Mouse (Mus musculus) neural tube, embryonic 10.5 days (tissue): ENCODE data around the gene Dxo.
A peak's percentile ranks its signal among the peaks of the same experiment; 100 is the strongest.
"Not testable (repeated sequence)": the region's sequence is repeated elsewhere in the genome, so short reads cannot be mapped to it uniquely, and the experiment has no call there.

Source experiments
- DNase-seq: peaks from one replicate; pipeline ENCODE4 v3.0.0-alpha.2; 2017; ENCODE audit warnings: low spot score; ENCODE audit errors: extremely low spot score

The Dxo gene

DNA sequence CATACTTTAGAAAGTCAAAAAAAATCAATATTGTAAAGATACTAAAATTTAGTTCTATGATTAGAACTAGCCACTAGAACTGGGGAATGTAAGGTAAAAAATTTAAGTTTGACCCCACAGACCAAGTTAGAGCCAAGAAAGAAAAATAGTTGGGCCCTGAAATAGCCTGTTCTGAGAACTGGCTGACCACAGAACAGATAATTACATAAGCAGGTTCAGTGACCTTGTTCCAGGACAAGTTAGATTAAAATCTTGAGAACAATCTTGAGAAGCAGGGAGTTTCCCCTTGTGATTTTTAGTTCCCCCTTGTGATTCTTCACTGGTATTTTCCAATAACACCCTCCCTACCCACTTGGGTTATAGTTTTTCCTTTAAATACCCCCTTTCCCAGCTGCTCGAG lies 6.0 kb upstream of the Dxo start:
- DNase-seq: not testable (repeated sequence)

DNA sequence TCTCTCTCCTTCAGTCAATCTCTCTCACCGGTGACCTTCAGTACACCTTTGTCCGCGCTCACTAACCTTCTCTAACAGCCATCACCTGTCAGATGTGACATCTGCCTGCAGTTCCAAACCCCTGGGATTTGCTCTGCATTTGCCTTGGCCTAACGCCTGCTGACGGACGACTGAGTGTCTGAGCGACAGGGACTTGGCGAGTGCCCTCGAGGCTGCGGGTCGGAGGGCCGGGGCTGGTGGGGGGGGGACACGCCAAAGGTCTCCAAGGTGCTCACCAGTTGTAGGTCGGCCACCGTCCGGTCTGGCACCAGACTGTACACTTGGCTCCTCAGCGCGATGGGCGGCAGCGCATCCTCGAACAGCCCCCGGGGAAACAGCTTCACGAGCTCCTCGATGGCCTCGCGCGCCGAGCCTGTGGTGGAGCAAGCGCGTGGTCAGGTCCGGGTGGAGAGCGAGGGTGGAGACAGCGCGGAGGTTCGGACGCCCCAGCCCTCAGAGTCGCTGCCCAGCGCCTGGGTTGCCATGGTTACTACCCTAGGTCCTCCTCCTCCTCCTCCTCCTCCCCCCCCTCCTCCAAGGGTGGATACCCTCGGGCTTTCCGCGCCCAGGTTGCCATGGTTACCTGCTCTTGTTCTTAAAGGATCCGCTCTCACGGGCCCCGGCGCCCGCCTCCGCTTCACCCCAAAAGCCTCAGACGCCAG lies 514 bp upstream of the Dxo start:
- DNase-seq: no peak

DNA sequence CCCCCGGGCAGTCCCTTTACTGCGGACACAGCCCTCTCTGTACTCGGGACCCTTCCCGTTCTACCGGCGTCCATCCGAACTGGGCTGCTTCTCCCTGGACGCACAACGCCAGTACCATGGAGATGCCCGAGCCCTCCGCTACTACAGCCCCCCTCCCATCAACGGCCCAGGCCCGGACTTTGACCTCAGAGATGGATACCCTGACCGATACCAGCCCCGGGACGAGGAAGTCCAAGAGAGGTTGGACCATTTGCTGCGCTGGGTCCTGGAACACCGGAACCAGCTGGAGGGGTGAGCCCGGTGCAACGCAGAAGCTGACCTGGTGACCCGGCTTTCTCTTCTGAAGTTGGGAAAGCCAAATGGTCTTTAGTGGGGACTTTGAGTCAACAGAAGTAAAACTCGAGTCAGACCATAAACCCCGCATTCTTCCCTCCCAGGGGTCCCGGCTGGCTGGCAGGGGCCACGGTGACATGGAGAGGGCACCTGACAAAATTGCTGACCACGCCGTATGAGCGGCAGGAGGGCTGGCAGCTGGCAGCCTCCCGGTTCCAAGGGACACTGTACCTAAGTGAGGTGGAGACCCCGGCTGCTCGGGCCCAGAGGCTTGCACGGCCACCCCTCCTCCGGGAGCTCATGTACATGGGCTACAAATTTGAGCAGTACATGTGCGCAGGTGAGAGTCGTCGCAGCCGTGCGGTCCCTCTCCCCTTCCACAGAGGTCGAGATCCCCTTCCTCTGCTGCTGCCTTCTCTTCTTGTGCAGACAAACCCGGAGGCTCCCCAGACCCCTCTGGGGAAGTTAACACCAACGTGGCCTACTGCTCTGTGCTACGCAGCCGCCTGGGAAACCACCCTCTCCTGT lies 875 bp downstream of the Dxo start:
- DNase-seq: peak; percentile 26

DNA sequence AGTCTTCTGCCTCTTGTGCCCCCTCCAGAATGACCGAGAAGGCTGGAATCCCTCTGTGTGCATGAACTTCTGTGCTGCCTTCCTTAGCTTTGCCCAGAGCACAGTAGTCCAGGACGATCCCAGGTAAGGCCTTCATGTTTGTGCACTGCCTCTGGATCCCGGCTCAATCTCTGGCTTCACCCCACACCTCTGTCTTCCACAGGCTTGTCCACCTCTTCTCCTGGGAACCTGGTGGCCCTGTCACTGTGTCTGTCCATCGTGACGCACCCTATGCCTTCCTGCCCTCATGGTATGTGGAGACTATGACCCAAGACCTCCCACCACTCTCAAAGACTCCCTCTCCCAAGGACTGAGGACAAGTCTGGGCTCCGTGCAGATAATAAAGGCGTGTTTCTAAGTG lies 2.0 kb downstream of the Dxo start:
- DNase-seq: no peak

DNA sequence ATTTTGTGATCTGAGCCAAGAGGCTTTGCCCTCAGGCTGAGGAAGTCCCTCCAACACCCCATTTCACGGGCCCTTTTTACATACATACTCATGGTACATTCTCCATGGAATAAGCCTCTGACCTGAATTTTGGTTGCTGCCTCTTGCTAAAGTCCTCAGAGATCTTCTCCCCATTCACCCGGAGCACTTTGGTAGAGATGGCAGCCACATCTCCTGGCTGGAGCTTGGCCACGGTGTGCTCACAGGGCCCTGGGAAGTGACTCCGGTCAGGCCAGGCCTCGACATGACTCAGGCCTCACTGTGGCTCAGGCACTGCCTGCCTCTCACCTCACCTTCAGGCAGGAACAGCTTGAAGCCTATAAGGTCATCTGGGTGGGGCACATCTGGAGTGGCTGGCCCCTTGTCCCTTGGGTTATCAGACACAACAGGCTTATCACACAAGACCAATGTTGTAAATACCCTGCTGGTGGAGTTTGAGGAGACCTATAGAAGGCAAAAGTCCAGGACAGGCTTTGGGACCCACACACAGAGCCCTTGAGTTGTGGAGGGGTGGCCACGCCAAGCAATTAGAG lies 4.0 kb downstream of the Dxo start:
- DNase-seq: no peak

DNA sequence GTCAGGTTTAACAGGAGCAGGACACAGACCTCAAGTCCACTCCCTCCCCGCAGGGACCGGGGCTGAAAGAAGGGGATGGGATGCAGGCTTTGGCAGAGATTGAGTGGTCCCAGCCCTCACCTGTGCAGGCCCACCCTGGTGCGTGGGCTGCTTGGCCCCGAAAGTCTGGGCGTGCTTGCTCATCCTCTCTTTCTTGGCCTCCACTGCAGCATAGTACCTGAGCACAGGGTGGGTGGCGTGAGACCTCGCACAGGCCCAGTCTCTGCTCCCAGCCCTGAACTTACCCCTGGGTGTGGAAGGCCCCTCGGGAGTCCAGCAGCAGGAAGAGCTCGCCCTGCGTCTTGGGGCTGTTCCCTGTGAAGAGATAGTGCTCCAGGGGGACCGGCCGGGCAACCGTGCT lies 8.1 kb downstream of the Dxo start:
- DNase-seq: no peak

DNA sequence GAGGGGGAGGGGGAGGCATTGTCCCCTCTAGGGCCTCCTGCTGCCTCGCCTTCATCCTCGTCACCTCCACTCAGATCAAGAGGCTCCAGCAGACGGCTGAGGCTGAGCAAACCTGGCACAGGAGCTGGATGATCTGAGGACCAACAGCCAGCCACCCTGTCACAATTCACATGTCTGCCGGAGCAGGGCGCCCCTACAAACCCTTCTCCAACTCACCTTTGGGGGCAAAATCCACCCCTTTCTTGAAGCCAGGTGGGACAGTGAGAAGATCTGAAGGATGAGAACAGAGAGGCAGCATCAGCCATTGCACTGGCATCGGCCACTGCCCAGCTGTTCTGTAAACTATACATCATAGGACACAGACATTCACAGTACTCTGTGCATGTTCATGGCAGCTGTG lies 10.4 kb downstream of the Dxo start:
- no peak for DNase-seq

DNA sequence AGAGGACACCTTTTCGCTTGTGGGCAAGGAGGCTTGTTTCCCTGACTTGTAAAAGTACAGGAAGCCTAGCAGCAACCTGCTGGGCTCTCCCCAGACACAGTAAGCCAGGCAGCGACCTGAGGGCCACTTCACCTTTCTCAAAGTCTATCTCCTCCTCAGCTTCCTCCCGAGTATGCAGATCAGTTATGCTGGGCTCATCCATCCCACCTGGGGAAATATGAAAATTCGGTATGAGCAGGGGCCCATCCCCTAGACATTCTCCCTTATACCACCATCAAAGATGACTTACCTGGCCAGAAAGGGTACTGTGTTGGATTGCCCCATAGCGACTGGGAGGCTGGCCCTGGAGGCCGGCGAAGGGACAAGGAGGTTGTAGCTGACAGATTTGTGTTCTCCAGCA lies 10.8 kb downstream of the Dxo start:
- DNase-seq: no peak

DNA sequence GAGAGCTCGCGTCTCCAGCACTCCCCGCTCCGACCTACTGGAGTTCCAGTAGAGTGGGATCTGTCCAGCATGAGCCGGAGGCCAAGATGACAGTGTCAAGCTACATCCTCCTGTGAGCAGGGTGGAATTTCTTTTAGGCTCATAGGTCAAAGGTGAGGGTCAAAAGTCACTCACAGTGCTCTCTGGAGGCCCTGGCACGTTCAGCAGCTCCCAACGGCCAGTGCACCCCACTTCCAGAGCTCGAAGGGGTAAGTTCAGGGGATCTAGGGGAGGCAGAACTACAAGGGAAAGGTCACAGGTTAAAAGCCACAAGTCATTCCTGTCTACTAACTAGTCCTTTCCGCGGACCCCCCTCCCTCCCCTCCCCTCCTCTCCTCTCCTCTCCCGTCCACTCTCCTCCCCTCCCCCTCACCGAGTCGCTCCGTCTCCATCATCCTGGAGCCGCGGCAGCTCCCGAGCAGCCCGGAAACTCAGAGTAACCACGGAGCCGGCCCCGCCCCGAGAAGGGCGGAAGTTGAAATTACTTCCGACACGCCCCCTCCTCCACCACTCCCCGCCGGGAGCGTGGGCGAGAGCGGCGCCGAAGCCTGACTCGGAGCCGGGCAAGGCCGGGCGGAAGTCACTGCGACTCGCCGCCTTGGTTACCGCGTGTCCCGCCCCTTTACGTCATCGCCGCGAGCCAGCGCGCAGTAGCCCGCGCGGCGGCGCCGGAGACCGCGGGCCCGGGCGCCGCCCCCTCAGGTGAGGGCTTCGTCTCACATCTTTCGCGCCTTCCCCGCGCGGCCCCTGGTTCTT lies 13.1 kb downstream of the Dxo start, which contains the start of the genes Skiv2l and Nelfe:
Gene Skiv2l (minus strand): TSS at position 489 of the 795 bp plus-strand sequence.
Gene Nelfe (plus strand): TSS at position 670 of the 795 bp plus-strand sequence.
- peak; percentile 98 for DNase-seq

DNA sequence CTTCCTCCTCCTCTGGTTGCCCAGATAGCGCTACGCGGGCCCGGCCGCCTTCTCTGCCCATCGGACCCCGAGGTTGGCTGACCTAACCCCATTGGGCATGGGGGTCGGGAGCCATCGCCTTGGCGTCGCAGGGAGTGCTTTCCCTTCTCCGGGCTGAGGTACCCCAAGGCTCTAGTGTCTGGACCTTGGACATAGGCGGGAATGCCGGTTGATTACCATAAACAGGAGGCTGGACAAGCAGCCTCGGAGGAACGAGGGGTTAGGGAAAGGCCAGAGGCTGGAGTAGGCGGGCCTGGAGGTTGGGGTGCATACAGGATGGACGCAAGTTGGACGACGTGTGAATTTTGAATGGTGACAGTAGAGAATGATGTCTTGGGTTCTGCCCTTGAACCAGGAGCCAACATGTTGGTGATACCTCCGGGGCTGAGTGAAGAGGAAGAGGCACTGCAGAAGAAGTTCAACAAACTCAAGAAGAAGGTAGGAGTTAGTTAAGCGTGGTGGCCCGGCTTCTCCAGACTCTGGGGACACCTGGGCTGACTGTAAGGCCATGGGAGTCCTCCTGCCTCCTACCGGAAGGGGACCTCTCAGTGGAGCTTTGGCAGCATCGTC lies 13.8 kb downstream of the Dxo start:
- no peak for DNase-seq

DNA sequence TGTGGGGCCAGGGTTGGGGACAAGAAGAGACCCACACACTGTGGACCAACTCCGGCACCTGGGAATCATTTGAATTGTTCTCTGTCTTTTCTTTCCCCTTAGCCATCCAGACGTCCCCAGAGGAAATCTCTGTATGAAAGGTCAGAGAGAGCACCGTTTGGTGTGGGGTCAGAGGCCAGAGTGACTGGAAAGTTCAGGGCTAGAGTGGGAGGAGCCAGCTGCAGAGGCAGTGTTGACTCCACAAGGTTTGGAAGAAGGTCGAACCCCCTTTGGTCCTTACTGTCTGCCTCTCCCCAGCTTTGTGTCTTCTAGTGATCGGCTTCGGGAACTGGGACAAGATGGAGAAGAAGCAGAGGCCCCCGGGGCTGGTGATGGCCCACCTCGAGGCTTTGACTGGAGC lies 16.7 kb downstream of the Dxo start:
- no peak for DNase-seq

DNA sequence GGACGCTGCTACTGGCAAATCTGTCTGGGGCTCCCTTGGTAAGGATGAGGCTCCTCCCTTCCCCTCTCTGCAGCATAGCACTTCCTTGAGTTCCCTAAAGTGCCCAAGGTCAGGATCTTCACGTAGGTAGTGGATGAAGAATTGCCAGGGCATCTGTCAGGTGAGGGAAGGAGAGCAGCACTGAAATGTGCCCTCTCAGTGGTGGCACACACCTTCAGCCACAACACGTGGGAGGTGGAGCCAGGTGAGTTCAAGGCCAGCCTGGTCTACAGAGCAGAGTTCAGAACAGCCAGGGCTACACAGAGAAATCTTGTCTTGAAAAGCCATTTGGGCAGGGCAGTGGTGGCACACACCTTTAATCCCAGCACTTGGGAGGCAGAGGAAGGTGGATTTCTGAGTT lies 17.9 kb downstream of the Dxo start:
- no peak for DNase-seq

DNA sequence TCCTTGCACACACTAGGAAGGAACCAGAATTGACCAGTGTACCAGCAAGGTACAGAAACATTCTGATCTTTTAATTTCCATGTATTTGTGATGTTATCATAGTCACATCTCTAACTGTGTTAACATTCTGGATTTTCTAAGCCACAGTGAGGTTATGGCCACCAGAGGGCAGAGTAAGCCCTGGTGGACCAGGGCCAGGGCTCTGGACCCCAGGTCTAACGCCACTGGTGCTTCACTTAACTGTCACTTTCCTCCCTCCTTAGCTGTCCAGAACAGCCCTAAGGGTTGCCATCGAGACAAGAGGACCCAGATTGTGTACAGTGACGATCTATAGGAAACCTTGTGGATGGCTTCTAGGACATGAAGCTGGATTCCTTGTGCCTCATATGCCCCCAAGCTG lies 19.0 kb downstream of the Dxo start:
- peak; percentile 47 for DNase-seq

DNA sequence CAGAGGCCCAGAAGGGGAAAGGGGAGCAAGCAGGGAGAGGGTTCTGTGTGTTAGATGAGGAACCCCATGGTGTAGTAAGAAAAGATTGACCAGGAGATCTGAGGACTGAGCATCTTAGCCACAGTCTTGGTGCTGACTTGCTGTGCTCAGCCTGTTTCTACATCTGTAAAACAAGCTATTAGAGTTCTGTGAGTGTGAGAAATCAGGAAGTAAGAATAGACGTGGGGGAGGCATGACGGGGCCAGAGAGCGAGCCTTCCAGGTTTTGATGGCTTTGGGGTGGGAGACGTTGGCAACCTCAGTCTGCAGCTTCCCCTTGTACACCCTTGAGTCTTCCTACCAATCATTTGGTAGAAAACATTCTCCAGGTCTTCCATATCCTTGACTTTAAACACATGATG lies 21.9 kb downstream of the Dxo start:
- no peak for DNase-seq

DNA sequence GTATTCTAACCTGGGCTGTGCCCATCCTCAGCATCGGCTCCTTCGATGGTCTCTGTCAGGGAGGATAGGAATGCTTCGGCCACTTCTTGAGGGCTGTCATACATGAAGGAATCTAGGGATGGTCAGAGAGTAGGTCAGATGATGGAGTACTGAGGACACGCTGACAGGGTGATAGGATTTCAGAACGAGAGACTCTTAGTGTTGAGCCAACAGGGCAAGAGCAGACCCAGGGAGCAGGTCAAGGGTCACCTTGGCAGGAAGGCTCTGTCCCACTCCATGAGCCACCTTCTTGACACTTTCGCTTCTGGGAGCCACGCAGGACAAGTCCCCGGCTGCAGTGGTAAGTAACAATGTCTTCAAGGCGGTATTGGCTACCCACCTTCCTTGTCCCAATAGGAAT lies 23.7 kb downstream of the Dxo start:
- DNase-seq: no peak

DNA sequence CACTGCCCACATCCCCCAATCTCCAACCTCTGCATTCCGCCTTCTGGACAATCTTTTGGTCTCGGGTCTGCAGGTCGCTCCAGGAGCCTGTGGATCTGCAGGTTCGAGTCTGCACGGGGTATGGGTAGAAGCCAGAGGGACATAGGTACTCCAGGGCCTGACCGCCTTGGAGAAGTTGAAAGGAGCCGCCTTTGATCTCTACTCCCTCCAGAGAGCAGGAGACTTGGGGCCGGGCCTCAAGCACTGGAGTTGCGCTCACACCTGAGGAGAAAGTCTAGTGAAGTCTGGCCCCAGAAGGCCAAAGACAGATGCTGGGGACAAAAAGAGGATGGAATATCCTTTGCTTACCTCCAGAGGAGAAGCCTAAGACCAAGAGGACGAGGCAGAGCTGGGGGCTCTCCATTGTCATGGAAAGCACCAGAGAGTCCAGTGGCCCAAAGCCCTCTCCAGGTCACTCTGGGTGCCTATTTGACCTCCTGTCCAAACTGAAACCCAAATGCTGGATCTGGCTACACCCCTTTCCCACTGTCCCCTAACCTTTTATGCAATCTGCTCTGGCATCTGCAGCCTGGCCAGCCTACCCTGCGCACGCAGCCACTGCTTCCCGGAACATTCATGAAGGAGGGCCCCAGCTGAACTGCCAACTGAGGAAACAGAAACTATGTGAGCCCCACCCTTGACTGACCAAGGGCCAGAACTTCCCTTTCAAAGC lies 25.0 kb downstream of the Dxo start:
- no peak for DNase-seq

DNA sequence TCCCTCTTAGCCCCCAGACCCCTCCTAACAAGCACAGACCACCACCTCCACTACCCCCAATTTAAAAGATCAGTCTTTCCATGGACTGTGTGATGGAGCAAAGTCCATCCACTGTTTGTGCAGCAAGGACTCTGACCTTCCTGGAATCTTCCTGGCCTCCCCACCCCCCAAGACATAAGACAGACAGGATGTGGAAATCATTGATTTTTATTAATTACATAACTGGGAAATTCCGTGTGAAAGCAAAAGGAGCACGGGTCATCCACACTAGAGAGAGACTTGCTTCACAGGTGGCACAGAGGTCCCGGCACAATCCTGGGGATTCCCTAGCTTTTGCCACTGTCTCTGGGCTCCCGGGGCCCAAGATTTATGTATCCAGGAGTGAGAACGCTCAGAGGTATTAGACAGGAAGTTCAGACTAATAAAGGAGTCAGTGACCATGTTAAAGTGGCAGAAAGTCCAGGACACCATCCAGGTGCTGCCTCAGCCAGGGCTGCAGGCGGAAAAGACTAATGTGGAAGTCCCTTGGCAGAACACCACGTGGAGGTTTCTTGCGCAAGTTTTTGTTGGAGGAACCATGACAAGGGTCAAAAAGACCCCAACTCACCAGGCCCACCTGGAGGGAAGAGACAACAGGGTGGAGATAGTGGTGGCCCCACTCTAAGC lies 25.7 kb downstream of the Dxo start, which contains the start of gene Cfb:
Gene Cfb (minus strand): TSS at position 103 of the 666 bp plus-strand sequence.
- no peak for DNase-seq

DNA sequence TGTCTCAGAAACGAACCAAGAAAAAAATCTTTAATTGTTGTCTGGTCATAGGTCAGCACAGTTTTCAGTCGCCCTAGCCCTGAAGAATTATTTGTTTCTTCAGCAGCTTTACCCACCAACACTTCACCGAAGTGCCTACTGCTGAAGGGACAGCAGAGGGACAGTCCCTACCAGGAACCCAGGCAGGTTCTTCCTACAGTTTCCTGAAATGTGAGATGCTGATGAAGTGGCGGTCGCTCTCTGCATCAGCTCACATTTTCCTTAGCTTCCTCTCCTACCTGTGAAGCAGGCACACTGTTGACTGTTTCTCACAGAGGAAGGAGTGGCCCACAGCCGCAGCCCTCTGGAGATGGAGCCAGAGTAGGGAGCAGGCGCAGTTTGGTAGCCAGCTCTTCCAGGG lies 29.2 kb downstream of the Dxo start:
- no peak for DNase-seq

DNA sequence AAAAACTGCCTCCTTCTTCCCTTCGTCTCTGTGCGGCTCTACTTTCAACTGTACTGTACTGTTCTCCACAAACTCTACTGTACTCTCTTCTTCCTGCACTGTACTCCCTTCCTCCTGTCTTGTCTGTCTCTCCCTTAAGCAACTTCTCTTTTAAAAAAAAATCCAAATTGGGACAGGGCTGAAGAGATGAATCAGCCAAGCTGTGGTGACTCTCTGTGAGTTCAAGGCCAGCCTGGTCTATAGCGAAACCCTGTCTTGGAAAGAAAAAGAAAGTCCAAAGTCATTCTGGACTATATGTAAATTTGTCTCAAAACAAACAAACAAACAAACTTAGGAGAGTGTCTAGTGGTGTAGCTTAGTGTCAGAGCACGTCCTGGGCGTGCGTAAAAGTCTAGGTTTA lies 37.5 kb downstream of the Dxo start:
- no peak for DNase-seq

DNA sequence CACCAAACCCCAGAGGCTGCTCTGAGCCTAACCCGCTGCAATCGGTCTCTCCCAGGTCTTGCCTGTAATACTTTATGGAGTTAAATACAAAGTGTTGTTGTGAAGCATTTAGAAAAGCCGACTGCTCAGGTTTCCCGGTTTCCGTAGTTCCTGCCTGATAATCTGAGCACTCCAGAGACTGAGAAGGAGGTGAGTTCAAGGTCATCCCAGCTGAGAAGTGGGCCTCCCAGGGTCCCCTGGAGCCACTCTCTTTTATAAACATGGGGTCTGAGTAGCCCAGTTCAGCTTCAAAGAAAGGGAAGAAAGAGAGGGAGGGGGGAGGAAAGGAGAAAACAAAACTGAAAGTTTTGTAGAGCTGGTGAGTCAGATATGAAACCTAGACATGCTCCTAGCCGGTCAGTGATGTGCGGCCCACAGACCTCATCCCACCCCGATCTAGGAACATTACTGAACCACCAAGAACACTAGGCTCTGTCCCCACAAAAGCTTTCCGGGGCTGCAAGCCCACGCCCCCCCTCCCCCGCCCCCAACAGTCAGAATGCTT lies 42.6 kb downstream of the Dxo start, which contains the start of gene Zbtb12:
Gene Zbtb12 (plus strand): TSS at position 148 of the 544 bp plus-strand sequence.
- DNase-seq: no peak
